Mouse (Mus musculus): Measurements from ENCODE around the gene Smap1.

Smap1 gene

DNA sequence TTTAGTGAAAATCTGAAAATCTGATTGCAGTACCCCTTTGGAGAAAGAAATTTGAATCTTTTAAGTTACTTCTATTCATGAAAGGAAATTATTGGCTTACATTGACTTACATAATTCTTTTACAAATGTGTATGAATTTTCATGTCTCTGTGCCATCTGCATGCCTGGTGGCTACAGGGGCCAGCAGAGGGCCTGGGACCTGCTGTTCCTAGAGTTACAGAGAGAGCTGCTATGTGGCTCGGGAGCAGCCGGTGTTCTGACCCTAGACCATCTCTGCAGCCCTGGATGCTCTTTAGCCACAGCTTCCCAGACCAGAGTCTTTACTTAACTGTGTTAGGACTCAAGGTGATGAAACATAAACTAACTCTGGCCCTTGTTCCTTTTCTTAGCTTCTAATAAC lies 1.8 kb downstream of the Smap1 start:
- DNase-seq (ENCODE audit: low read depth, low spot score): no peak

DNA sequence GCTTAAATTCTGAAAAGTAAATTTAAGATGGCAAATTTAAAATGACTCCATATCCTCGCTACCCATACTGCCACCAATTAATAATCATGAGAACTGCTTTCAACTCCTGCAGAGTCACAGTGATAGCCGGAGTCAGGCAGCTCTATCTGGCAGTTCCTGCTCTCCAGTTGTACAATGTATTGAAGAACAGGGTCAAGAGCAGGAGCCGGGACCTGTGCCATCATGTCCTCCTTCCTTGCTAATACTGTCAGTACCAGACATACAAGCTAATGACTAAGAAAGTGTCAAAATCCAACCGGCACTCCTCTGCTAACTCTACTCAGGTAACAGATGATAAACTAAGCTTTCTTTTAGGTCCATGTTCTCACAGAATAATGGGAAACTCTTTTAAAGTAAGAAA lies 3.0 kb downstream of the Smap1 start:
- DNase-seq (ENCODE audit: low read depth, low spot score): no peak

DNA sequence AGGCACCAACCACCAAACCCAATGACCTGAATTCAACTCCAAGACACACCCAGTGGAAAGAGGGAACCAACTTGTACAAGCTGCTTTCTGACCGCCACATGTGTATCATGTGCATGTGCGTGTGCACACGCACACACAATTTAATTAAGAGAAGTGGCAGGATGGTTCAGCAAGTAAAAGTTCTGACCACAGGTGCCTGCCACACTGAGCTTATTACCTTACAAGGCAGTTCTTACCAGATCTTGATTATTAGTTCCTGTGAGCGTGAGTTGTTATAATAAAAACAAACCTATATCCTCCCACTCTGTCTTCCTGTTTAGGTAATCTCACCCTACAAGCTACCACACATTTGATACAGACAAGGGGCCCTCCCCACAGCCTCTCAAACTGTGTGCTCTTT lies 6.6 kb downstream of the Smap1 start:
- no peak for DNase-seq (ENCODE audit: low read depth, low spot score)

DNA sequence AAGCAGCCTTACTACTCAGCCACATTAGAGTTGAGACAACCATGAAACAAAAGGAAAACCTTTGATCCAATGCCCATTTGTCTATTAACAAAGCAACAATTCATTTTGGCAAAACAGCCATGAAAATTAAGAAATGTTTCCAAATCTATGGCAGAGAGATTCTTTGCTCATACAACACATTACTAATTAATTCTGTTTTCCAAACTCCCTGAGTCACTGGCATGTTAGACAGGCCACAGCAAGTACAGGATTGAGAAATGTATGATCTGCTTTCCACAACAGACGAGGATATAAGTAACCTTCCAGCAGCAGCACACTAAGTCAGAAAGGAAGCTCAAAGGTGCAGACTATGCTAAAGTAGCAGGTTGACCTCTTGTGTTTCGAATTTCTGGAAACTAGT lies 9.1 kb downstream of the Smap1 start:
- DNase-seq (ENCODE audit: low read depth, low spot score): no peak

DNA sequence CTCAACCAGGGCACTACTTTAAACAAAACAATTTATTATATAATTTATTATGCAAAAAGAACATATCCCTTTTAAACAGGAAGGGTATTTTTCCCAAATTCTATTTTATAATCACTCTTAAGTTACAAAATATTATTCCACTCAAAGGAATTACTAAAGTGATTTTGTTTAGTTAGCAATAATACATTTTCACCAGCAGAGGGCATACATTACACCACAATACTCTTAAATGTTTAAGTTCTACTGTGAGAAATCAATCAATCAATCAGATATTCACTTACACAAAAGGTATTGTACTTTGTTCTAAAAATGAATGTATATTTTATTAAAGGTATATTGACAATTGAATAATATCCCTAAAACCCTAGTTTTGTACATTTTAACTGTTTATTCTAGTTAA lies 16.0 kb downstream of the Smap1 start:
- DNase-seq (ENCODE audit: low read depth, low spot score): no peak

DNA sequence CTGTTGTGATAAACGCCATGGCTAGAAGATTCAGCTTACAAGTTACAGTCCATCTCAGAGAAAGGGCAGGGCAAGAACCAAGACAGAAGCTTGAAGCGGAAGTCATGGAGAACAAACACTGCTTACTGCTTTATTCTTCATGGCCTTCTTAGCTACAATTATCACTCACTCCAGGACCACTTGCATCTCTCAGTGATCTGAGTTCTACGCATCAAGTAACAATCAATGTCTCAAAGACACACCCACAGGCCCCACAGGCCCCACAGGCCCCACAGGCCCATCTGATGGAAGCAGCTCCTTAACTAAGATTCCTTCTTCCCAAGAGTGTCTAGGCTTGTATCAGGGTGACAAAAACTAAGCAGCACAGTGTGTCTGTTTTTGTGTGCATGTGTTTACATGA lies 18.8 kb downstream of the Smap1 start:
- no peak for DNase-seq (ENCODE audit: low read depth, low spot score)

DNA sequence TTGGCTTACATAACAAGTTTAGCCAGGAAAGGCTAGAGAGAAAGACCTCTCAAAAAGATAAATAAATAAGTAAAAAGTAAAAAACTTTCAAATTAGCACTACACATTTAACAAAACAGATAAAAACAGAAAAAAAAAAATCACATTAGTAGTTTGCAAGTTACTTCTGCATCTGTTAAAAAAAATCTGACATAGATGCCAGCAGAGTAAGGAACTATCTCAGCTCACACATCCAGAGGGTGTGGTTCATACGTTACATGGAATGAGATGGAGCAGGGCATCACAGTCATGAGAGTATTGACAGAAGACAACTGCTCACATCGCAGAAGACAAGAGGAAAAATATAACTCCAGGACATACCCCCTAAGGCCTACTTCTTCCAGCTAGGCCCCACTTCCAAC lies 19.4 kb downstream of the Smap1 start:
- DNase-seq (ENCODE audit: low read depth, low spot score): no peak

DNA sequence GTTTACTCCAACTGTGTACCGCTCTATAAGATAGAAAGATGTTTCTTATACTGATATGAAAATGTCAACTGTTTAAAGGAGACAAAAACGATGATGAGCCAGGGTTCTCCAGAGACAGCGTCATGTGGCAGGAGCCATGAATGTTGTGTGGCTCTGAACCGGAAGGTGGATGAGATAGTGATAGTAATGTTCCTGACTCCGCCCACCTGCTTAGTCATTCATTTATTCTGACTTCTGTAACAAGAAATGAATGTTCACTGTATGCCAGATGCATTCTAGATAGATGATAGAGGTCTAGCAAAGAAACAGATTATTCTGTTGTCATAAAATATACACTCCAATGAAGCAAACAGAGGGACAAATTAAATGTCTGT lies 22.5 kb downstream of the Smap1 start:
- no peak for DNase-seq (ENCODE audit: low read depth, low spot score)

DNA sequence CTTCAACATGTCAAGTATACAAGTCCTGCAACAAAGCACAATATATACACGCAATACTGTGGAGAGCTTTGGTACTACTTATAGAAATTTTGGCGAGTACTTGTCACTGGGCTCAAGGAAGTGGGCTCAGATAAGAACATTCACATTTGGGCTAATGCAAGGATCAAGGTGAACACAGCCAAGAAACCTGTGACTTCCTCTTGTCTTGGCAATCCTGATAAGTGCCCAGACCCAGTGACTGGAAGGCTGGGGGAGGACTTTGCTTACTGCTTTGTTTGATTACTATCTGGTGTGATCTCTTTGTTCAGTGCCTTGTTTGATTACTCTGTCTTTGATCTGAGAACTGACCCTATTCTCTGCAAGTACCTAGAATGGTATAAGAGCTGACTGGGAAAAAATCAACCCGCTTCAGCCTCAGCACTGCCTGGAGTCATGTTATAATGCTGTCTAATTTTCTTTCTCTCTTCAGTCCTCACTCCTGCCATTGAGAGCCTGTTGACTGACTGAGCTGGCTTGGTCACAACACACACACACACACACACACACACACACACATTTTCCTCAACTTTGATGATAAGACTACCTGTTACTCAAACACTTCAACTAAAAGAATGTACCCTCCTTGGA lies 23.0 kb downstream of the Smap1 start:
- no peak for DNase-seq (ENCODE audit: low read depth, low spot score)

DNA sequence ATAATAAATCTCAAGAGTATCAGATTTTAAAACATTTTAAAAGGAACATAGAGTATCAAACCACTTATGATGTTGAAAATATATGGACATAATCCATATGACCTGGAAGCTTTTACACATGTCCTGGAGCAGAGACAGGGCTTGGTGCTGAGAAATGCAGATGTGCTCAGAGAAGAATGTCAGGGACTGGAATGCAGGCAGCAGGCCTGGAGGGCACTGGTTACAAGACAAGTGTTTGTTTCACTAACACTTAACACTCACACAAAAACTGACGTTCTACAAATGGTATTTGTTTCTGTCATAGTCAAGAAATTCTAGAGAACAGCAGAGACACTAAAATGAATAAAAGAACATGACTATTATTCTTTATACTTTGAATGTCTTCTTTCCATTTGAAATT lies 30.0 kb downstream of the Smap1 start:
- DNase-seq (ENCODE audit: low read depth, low spot score): no peak

DNA sequence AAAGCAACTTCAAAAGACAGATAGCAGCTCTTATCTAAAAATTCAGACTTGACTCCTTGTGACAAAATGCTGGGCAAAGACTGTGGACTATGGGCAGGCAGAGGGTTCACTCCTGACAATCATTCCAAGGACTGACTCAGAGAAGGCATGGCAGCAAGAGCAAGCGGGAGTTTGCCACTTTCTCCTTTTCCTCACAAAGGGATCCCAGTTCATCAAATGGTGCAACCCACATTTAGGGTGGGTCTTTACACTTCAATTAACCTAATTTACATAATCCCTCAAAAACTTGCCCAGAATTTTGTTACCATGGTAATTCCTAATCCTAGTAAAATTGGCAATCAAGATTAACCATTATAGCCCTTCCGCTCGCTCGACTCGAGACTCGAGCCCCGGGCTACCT lies 37.2 kb downstream of the Smap1 start:
- no peak for DNase-seq (ENCODE audit: low read depth, low spot score)

DNA sequence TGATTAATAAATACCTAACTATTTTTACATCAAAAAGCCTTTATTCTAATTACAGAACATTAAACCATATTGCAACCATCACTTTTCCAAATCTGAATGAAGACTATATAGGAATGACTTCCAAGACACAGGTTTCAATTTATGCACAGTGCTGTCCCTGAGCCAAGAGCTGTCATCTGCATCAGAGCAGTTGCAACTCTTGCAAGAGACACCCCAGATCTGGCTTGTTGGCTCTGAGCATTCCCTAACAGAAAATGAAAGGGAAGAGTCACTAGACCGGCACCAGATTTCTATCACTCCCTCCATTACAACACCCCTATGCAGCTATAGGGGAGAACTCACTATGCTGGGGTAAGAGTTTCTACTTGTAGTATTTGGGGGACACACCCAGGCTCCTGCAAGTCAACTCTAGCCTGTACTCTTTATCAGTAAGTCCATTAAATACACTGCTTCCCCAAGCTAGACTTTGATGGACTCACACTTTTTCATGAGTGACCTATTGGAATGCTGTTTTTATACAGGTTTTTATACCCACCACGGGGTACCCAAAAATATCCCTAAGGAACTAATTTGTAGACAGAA lies 37.9 kb downstream of the Smap1 start:
- DNase-seq (ENCODE audit: low read depth, low spot score): no peak

DNA sequence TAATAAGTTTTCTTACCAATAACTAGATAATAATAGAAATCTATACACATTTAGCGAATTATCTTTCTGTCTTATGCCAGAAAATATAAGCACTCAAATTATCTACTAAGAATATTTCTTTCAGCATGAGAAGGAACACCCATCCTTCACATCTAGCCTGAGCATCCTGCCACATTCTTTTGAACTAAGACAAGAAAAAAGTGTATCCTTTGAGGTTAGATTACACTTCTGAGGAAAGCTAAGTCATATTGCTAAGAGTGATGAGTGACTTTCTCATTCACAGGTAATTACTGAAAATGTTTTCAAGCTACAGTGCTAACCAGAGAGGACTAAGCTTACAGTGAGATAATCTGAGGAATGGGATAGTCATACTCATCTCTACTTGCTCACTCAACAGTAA lies 39.4 kb downstream of the Smap1 start:
- DNase-seq (ENCODE audit: low read depth, low spot score): no peak

DNA sequence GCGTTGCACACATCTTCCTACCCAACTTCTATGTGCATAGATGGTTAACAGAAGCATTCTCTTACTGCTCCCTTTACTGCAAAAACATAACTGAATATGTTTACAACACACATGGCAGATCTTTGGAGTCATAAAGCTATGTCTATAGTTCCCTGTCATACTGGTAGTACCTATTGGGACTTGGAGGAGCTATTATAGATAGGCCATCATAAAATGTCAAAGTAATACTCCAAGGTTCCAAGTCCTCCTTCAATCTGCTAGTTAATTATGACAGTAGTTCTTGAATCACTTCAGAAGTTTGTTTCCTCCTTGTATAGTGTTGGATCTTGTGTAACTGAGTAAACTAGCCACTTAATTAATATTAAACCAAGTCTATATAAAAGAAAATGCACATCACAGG lies 49.9 kb downstream of the Smap1 start:
- DNase-seq (ENCODE audit: low read depth, low spot score): no peak

DNA sequence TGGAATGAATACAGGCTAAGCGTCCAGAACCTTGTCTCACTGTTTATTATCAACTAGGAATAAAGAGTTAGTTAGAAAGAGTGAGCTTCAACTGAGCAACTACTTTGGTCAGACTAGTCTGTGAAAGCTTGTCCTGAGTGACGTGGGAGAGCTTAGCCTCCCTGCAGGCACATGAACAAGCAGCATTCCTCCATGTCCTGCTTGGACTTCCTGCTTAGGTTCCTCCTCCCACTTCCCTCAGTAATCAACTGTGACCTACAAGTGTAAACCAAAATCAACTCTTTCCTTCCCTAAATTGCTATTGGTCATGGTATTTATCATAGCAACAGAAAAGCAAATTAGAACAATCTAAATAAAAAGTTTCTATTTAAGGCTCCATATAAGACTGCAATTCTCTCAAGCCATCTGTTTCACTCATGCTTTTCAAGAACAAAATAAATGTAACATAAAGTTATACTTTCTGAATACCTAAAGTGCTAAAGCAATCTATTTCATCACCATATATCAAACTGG lies 54.7 kb downstream of the Smap1 start:
- DNase-seq (ENCODE audit: low read depth, low spot score): no peak

DNA sequence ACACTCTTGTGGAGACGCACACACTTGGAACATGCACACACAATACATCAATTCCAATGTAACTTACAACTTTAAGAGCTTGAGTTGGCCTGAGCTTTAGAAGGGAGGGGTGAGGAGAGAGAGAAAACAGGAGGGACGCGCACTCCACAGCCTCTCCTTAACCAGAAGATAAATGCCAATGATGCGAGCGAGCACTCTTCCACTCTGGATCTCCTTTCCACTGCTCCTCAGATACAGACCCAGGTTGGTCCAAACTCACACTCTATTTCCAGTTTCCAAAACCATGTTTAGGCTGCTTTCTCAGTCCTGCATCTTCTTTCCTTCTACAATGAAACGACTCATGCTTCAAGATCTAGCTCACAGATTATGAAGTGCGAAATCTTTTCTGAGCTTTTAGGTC lies 56.6 kb downstream of the Smap1 start:
- DNase-seq (ENCODE audit: low read depth, low spot score): no peak

DNA sequence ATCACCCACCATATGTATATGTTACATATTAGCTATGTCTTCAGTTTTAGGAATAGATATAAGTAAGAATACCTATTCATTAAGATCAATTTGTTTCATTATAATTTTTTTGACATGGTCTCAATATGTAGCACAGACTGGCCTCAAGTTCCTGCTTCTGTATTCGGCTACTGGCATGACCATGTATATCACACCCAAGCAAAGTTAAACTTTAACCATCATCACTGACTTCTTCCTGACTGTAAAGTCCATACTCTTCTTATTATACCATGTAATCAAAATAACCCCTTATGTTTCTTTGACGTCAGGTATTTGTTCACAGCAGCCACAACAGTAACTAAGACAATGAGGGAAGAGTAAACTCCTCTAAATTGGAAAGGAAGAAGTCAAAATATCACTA lies 61.2 kb downstream of the Smap1 start:
- no peak for DNase-seq (ENCODE audit: low read depth, low spot score)

DNA sequence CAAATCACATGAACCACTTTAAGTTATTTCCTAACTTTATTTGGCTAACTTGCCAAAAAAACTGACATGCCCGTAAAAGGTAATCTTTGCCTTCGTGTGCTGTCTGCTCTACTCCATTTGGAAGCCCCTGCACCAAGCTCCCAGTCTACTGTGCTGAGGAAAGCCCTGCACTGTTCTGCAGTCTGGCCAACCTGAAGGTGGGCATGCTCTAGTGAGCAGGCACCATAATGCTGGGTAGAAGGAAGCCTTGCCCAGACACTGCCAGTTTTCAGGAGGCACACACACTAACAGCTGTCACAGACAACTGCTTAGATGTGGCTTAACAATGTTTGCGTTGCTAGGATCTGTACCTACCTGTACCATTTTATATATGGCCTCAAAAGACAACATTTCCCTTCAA lies 66.5 kb downstream of the Smap1 start:
- no peak for DNase-seq (ENCODE audit: low read depth, low spot score)

DNA sequence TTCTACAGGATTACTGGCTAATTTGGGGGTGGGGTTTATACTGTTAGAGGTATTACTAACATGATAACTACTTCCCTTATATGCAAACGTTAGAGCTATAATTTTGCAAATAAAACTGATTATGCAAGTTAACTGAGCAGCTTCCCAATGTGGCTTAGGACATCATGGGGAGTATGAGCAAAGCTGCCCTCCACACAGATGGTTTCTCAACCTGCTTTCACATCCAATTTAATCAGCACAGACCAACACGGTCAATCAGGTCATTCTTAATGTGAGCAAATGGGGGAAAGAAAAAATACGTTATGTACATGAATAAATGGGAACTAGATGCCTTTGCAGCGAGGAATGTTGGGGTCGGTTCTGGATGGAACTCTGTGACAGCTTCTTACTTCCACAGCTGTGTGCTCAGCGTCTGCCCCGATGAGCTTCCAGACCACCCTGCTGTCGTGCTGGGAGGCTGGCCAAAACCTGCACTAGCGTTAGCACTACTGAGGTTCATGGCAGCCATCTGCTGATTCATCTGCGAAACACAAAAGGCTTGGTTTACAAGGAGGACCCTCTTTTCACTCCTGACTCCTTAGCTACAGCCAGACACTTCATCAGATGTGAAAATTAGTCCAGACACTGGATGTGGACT lies 76.0 kb downstream of the Smap1 start:
- no peak for DNase-seq (ENCODE audit: low read depth, low spot score)

DNA sequence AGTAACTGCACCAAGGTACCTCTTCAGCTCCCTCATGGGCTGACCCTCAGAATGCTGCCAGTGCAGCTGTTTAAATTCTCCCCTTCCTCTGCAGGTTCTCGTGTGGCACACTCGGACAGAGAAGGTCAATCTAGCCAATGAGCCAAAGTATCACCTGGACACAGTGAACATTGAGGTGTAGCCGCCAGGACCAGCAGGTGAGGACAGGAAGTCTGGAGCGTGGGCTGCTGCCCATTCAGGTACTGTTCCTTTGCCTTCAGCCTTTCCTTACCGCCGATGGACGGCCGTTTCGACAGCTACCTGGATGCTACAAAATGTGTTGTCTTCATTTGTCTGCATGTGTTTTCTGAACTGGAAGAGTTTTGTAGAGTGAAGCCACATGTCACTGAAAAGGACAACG lies 77.1 kb downstream of the Smap1 start:
- DNase-seq (ENCODE audit: low read depth, low spot score): no peak

DNA sequence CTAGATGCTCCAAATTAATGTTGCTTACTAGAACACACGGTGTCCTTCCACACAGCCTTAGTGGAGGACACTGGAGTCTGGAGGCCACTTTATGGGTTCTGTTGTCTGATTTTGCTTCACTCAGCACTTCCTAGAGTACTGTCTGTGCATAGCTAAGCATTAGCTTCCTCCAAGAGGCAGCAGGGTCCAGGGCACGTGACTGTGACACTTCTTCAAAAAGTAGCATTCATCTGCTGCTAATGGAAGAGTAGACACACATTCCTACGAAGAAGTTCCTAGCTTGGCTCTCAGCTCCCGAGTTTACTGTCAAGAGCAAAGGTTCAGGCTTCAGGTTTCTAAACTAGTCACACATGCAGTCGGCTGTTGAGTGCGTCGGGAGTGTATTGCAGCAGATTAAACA lies 78.3 kb downstream of the Smap1 start:
- DNase-seq (ENCODE audit: low read depth, low spot score): no peak

DNA sequence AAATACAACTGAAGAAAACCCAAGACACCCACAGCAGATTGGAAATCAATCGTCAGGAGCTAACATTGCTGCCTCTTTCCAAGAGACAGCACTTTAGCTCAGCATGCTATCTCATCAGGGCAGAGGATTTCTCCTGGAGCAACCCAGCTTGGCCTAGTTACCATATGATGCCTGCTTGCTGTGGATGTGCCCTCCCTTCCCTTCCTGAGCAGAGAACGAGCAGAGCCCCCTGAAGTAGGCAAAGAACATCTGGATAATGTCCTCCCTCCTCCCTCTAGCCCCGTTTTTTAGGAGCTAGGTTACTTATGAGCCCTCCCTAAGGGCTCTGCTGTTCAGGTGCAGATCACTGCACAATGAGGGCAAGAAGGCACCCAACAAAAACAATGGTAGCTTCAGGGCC lies 79.5 kb downstream of the Smap1 start:
- no peak for DNase-seq (ENCODE audit: low read depth, low spot score)

DNA sequence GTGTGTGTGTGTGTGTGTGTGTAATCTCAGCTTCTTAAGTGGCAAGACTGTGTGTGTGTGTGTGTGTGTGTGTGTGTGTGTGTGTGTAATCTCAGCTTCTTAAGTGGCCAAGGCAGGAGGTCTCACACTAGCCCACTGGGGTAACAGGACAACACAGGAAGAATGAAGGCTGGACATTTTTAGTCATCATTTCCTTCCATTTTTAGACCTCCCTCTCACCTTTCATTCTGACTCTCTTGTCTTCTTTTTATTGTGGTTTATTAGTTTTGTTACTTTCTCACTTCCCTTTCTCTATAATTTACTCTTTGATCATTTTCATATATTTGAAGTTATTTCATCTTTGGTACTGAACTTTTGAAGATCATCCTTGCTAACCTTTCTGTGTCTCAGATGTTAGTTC lies 81.2 kb downstream of the Smap1 start:
- DNase-seq (ENCODE audit: low read depth, low spot score): no peak

DNA sequence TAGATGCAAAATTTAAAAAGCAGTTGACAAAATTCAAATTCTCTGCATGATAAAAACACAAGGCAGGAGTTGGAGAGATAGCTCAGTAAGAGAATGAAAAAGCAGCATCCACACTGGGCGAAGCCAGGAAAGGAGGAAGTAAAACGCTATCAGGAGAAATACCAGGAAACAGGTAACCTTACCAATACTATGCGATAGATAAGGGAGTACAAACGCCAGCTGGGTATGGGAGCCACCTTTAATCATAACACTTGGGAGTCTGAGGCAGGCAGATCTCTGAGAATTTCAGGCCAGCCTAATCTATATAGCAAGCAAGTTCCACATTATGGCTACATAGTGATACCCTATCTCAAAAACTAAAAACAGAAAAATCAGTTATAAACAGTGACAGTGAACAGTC lies 85.5 kb downstream of the Smap1 start:
- no peak for DNase-seq (ENCODE audit: low read depth, low spot score)

All from skeletal muscle tissue, adult 2 months (tissue).